Mouse (Mus musculus) liver, embryonic 11.5 days (tissue): ENCODE measurements around the gene Pxn. TPM values are rescaled to one million over a fixed set of nuclear protein-coding genes. Genes with fewer than 3 reads are reported as not detected.

Source experiments
- ATAC-seq: fragments of 200-750 bp; cut with Nextera tagmentation; replicated peaks from 2 replicates; pipeline ENCODE4 v1.8.0; 2017; ENCODE audit warnings: moderate number of reproducible peaks, mild to moderate bottlenecking, moderate TSS enrichment, moderate library complexity; ENCODE audit not compliant: low FRiP score
- DNase-seq: peaks from one replicate; pipeline ENCODE4 v3.0.0-alpha.2; 2017; ENCODE audit warnings: low spot score
- H3K27ac ChIP-seq: fragments of 300-500 bp; sonication (generic); 2 replicates; pipeline ENCODE4 v1.5.1; 2014; ENCODE audit warnings: mild to moderate bottlenecking, low read depth, low read length, control low read depth
- H3K27me3 ChIP-seq: fragments of 300-500 bp; sonication (generic); replicated peaks from 2 replicates; pipeline ENCODE4 v1.6.1; 2014; ENCODE audit warnings: low read length, mixed read lengths; ENCODE audit not compliant: control insufficient read depth, insufficient read depth
- H3K36me3 ChIP-seq: fragments of 300-500 bp; sonication (generic); 2 replicates; pipeline ENCODE4 v1.6.1; 2014; ENCODE audit warnings: mild to moderate bottlenecking, low read length, moderate library complexity, mixed read lengths; ENCODE audit not compliant: control insufficient read depth, insufficient read depth
- H3K4me1 ChIP-seq: fragments of 300-500 bp; sonication (generic); replicated peaks from 2 replicates; pipeline ENCODE4 v1.6.1; 2014; ENCODE audit warnings: low read length, mixed read lengths; ENCODE audit not compliant: control insufficient read depth, insufficient read depth
- H3K4me2 ChIP-seq: fragments of 300-500 bp; sonication (generic); 2 replicates; pipeline ENCODE4 v1.6.1; 2014; ENCODE audit warnings: mild to moderate bottlenecking, control low read depth, moderate library complexity
- H3K4me3 ChIP-seq: fragments of 300-500 bp; sonication (generic); 2 replicates; pipeline ENCODE4 v1.5.1; 2014; ENCODE audit warnings: low read depth, low read length, control low read depth
- H3K9ac ChIP-seq: fragments of 300-500 bp; sonication (generic); 2 replicates; pipeline ENCODE4 v1.6.1; 2014; ENCODE audit warnings: low read depth, low read length, control low read depth
- H3K9me3 ChIP-seq: fragments of 300-500 bp; sonication (generic); 2 replicates; pipeline ENCODE4 v1.6.1; 2016; ENCODE audit warnings: low read length, inconsistent platforms, mixed read lengths; ENCODE audit not compliant: control insufficient read depth
- WGBS: fragments of 180-500 bp; shearing (Covaris S2); extraction: QIAGEN DNeasy Blood & Tissue Kit; methylation state at CpG from one replicate; pipeline ENCODE4 v1.1.7; 2014; 5-methylcytosine and 5-hydroxymethylcytosine counted together
- microRNA-seq: library from miRNA; unstranded; fragments of <30 nt; microRNA quantifications from one replicate; pipeline ENCODE4, GENCODE M21; 2017; ENCODE audit warnings: borderline number of aligned reads
- polyA plus RNA-seq: library from polyadenylated mRNA; unstranded; fragments of >200 nt; fragmentation: Nextera tagmentation; extraction: Ambion mirVana; gene quantifications from 2 replicates; pipeline ENCODE4 v1.2.1, GENCODE M21; 2014

The Pxn gene
- polyA plus RNA-seq, 1 experiment from 2014 or later, result 12.4 TPM

DNA sequence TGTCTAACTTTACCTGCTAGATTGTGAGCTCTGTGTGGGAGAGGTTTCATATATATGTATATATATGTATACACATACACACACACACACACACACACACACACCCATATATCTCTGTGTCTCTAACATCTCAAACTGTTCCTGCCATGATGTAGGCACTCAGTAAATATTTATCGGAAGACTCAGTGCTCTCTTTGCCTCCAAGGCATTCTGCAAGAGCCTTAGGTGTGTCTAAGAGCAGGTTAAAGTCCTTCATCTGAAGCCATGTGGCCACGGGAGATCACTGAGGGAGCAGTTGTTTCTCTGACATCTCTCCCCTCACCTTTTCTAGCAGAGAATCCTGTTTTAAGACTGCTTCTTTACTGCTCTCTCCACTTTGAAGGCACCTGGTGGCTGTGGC is 85.0 kb downstream of the Pxn start:
- DNase-seq (no peak), ATAC-seq (no peak)
- WGBS, result 87% methylated on average over 2 of the region's 2 CpGs

DNA sequence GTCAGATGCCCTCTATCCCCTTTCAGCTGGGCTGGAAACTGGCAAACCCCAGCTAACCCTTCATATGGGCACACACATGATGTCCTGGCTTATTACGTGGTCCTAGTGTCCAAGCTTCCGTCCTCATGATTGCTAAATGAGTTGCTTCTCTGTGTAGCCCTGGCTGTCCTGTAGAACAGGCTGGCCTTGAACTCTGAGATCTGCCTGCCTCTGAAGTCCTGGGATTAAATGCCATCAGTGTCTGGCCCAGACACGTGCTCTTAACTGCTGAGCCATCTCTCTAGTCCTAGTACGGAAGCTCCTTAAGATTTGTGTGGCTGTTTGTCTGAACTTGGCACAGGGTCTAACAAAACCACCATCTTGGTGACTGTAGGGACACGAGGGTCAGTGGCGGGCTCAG is 97.1 kb downstream of the Pxn start:
- Histone ChIP-seq H3K9me3 (no peaks in the 10 kb centered on the region), H3K9ac (no peak overlapping the region), H3K27me3 (no peaks in the 10 kb centered on the region), H3K4me3 (no peak overlapping the region), H3K4me1 (no peaks in the 10 kb centered on the region), H3K4me2 (no peak overlapping the region), H3K27ac (no peak overlapping the region), H3K36me3 (peaks cover 58% of the 10 kb centered on the region)
- 86% methylated on average over 6 of the region's 6 CpGs for WGBS
- ATAC-seq (no peak), DNase-seq (no peak)

More for the DNA sequence above, 85.0 kb downstream of the Pxn start:
- Histone ChIP-seq H3K9me3 (no peaks in the 10 kb centered on the region), H3K9ac (no peak overlapping the region), H3K4me2 (no peak overlapping the region), H3K4me3 (no peak overlapping the region), H3K4me1 (no peaks in the 10 kb centered on the region), H3K27ac (no peak overlapping the region), H3K36me3 (peaks cover 64% of the 10 kb centered on the region), H3K27me3 (no peaks in the 10 kb centered on the region)

Small RNA genes lying within 50 kb of the gene (microRNA-seq; reads per million reads assigned to microRNA genes)
- gene Mir7029, result not detected

Other genes starting within 250 kb of the Pxn start
- gene Rnf10, start 233.8 kb upstream of the Pxn start, polyA plus RNA-seq, result 72.2 and 76.8 TPM in 2 replicates
- gene Coq5, start 227.0 kb upstream of the Pxn start, polyA plus RNA-seq, result 62.7 and 67.9 TPM in 2 replicates
- 1,214 and 1,307 TPM in 2 replicates for gene Dynll1, start 205.7 kb upstream of the Pxn start, polyA plus RNA-seq
- gene Srsf9, start 179.5 kb upstream of the Pxn start, polyA plus RNA-seq, result 261 and 275 TPM in 2 replicates
- gene Gatc, start 165.5 kb upstream of the Pxn start, polyA plus RNA-seq, result 39.3 and 39.4 TPM in 2 replicates
- gene Triap1, start 165.5 kb upstream of the Pxn start, polyA plus RNA-seq, result 59.0 and 59.6 TPM in 2 replicates
- 792 and 865 TPM in 2 replicates for gene Cox6a1, start 157.7 kb upstream of the Pxn start, polyA plus RNA-seq
- 7.5 and 9.7 TPM in 2 replicates for gene Msi1, start 77.1 kb upstream of the Pxn start, polyA plus RNA-seq
- gene Pla2g1b, start 40.4 kb upstream of the Pxn start, polyA plus RNA-seq, result 0.89 and 1.2 TPM in 2 replicates
- 14.8 and 15.2 TPM in 2 replicates for gene Sirt4, start 22.0 kb upstream of the Pxn start, polyA plus RNA-seq
- gene Rplp0, start 52.8 kb downstream of the Pxn start, polyA plus RNA-seq, result 2,436 and 2,466 TPM in 2 replicates
- 51.0 and 55.6 TPM in 2 replicates for gene Gcn1l1, start 58.6 kb downstream of the Pxn start, polyA plus RNA-seq
- 22.5 and 26.1 TPM in 2 replicates for gene Rab35, start 125.2 kb downstream of the Pxn start, polyA plus RNA-seq
- 4.9 and 6.2 TPM in 2 replicates for gene Bicdl1, start 224.9 kb downstream of the Pxn start, polyA plus RNA-seq